Mouse (Mus musculus) hindbrain, embryonic 11.5 days (tissue): ENCODE data around the gene N4bp3. TPM values are rescaled to one million over a fixed set of nuclear protein-coding genes. Genes with fewer than 3 reads are reported as not detected.

Experiments used
- ATAC-seq: fragments of 200-750 bp; cut with Nextera tagmentation; 2 replicates; pipeline ENCODE4 v1.8.0; 2017; ENCODE audit warnings: mild to moderate bottlenecking, moderate TSS enrichment, moderate library complexity; ENCODE audit not compliant: low FRiP score
- DNase-seq: peaks from one replicate; pipeline ENCODE4 v3.0.0-alpha.2; 2015; ENCODE audit warnings: low spot score
- H3K27ac ChIP-seq: fragments of 300-500 bp; sonication (generic); 2 replicates; pipeline ENCODE4 v1.5.1; 2014; ENCODE audit warnings: mild to moderate bottlenecking, low read depth, low read length
- H3K27me3 ChIP-seq: fragments of 300-500 bp; sonication (generic); 2 replicates; pipeline ENCODE4 v1.6.1; 2014; ENCODE audit warnings: mild to moderate bottlenecking, low read length, moderate library complexity, mixed read lengths; ENCODE audit not compliant: control insufficient read depth, insufficient read depth
- H3K36me3 ChIP-seq: fragments of 300-500 bp; sonication (generic); 2 replicates; pipeline ENCODE4 v1.6.1; 2014; ENCODE audit warnings: mild to moderate bottlenecking, low read length, moderate library complexity, mixed read lengths; ENCODE audit not compliant: control insufficient read depth, insufficient read depth
- H3K4me1 ChIP-seq: fragments of 300-500 bp; sonication (generic); replicated peaks from 2 replicates; pipeline ENCODE4 v1.6.1; 2014; ENCODE audit warnings: low read length, mixed read lengths; ENCODE audit not compliant: control insufficient read depth, insufficient read depth
- H3K4me2 ChIP-seq: fragments of 300-500 bp; sonication (generic); replicated peaks from 2 replicates; pipeline ENCODE4 v1.6.1; 2014; ENCODE audit warnings: mild to moderate bottlenecking, low read depth, low read length
- H3K4me3 ChIP-seq: fragments of 300-500 bp; sonication (generic); 2 replicates; pipeline ENCODE4 v1.5.1; 2014; ENCODE audit warnings: low read depth, low read length
- H3K9ac ChIP-seq: fragments of 300-500 bp; sonication (generic); 2 replicates; pipeline ENCODE4 v1.6.1; 2014; ENCODE audit warnings: low read depth, low read length
- H3K9me3 ChIP-seq: fragments of 300-500 bp; sonication (generic); 2 replicates; pipeline ENCODE4 v1.6.1; 2016; ENCODE audit warnings: low read length; ENCODE audit not compliant: control insufficient read depth
- WGBS: fragments of 180-500 bp; shearing (Covaris S2); extraction: QIAGEN DNeasy Blood & Tissue Kit; methylation state at CpG from one replicate; pipeline ENCODE4 v1.1.7; 2014; 5-methylcytosine and 5-hydroxymethylcytosine counted together
- polyA plus RNA-seq: library from polyadenylated mRNA; unstranded; fragments of >200 nt; fragmentation: Nextera tagmentation; extraction: Ambion mirVana; gene quantifications from 2 replicates; pipeline ENCODE4 v1.2.1, GENCODE M21; 2014

Gene N4bp3
- polyA plus RNA-seq, 1 experiment from 2014 or later, result 6.6 TPM

DNA sequence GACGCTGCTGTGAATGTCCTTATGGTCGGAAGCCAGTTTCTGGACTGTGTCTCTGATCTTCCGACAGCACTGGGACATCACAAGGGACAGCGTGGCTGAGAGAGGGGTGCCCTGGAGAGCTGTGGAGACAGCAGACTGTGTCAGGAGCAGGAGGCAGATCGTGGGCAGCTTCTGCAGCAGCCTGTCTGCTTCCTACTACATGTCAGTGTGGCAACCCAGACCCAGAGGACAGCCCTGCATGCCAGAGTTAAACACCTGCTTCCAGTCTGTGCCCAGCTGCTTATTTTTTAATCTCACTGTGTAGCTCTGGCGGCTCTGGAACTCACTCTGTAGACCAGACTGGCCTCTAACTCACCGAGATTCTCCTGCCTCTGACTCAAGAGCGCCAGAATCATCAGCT is 22.7 kb downstream of the N4bp3 start:
- no peak overlapping the region for H3K27ac ChIP-seq
- ATAC-seq (no peak), DNase-seq (no peak)
- no peak overlapping the region for H3K4me3 ChIP-seq
- no peaks in the 10 kb centered on the region for H3K27me3 ChIP-seq
- no peak overlapping the region for H3K4me2 ChIP-seq
- H3K4me1 ChIP-seq, result no peaks in the 10 kb centered on the region
- WGBS, result 93% methylated on average over 8 of the region's 8 CpGs
- H3K9ac ChIP-seq, result no peak overlapping the region
- H3K9me3 ChIP-seq, result no peaks in the 10 kb centered on the region
- peaks cover 18% of the 10 kb centered on the region for H3K36me3 ChIP-seq

DNA sequence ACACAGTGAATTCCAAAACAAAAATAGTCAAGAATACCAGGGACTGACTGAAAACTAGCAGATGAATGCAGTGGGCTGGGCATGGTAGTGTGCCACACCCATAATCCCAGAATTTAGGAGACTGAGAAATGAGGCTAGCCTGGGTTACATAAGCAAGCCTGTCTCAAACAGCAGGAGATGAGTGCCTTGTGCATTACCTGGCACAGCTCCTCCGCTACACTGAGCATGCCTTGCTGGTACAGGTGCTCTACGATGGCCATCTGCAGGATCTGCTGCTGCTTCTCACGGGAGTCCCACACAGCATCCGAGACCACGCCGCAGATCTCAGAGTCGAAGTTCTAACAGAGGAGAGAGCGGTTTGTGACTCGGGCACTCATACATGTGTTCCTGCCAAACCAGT is 23.2 kb downstream of the N4bp3 start:
- DNase-seq (no peak), ATAC-seq (no peak)
- H3K27ac ChIP-seq, result no peak overlapping the region
- no peaks in the 10 kb centered on the region for H3K4me1 ChIP-seq
- H3K9ac ChIP-seq, result no peak overlapping the region
- no peak overlapping the region for H3K4me3 ChIP-seq
- WGBS, result 96% methylated on average over 9 of the region's 9 CpGs
- H3K27me3 ChIP-seq, result no peaks in the 10 kb centered on the region
- peaks cover 18% of the 10 kb centered on the region for H3K36me3 ChIP-seq
- no peak overlapping the region for H3K4me2 ChIP-seq
- H3K9me3 ChIP-seq, result no peaks in the 10 kb centered on the region

DNA sequence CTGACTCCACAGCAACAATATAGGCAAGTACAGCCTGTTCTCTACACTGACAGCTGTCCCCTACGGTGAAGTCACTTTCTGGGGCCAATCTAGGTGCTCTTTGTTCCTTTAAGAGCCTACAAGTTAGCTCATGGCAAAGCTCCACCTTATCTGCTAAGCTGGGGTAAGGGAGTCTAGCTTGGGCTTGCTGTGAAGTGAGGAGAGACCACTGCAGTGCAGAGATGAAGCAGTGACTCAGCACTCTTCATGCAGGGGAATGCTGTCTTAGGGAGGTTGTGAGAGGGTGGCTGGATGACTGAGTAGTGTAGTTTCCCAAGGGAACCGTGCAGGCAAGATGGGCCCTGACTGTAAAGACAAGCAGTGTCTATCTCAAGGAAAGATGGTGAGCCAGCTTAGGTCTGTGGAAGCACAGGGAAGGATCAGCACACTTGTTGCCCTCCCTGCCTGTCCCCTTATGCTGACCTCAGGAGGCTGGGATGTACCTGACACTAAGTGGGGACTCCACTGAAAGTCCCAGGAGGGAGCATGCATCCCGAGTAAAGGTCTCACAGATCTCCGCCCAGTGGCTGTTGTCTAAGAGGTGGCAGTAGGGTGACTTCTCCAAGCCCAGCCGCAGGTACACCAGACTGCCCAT is 25.3 kb downstream of the N4bp3 start:
- 79% methylated on average over 5 of the region's 5 CpGs for WGBS
- H3K9ac ChIP-seq, result 0 out of 2 replicates have a peak overlapping the region, but pooled peaks have one; percentile 4

DNA sequence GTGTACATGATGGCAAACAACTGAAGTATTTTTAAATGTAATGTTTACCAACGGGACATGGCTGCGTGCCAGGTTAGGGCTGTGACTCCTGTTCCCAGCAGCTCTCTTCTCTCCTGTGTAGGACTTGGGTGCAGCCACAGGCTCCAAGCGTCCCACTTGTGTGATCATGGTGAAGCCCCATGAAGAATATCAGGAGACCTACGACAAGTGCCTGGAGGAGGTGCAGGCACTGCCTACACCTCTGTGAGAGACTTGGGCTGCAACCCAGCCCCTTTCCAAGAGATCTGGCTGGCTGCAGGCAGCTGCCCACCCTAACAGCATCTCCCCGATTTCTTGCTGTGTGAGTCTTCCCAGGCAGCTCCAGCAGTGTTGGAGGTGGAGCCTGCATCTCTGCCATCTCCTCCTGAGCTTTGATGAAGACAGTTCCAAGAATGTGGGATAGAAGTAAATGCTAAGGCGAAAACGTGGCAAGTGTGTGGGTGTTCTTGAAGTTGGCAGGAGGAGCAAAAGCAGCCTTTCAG is 27.6 kb downstream of the N4bp3 start:
- WGBS, result 92% methylated on average over 7 of the region's 7 CpGs
- H3K9ac ChIP-seq, result no peak overlapping the region
- no peaks in the 10 kb centered on the region for H3K9me3 ChIP-seq
- no peak overlapping the region for H3K27ac ChIP-seq
- no peak for DNase-seq
- no peak for ATAC-seq
- H3K4me3 ChIP-seq, result no peak overlapping the region
- H3K4me2 ChIP-seq, result no peak overlapping the region
- H3K36me3 ChIP-seq, result peaks cover 18% of the 10 kb centered on the region
- no peaks in the 10 kb centered on the region for H3K4me1 ChIP-seq
- no peaks in the 10 kb centered on the region for H3K27me3 ChIP-seq

More for the DNA sequence above, 25.3 kb downstream of the N4bp3 start:
- no peak for DNase-seq
- H3K4me2 ChIP-seq, result no peak overlapping the region
- peaks cover 18% of the 10 kb centered on the region for H3K36me3 ChIP-seq
- no peaks in the 10 kb centered on the region for H3K9me3 ChIP-seq
- H3K27me3 ChIP-seq, result no peaks in the 10 kb centered on the region
- ATAC-seq, result no peak
- H3K4me3 ChIP-seq, result no peak overlapping the region
- H3K27ac ChIP-seq, result no peak overlapping the region
- H3K4me1 ChIP-seq, result no peaks in the 10 kb centered on the region

GRCm38 (mm10) chr11:51621776-51622175 is 28.9 kb downstream of the N4bp3 start:
- WGBS, result 98% methylated on average over 2 of the region's 2 CpGs
- Histone ChIP-seq H3K27ac (no peak overlapping the region), H3K4me1 (no peaks in the 10 kb centered on the region), H3K27me3 (no peaks in the 10 kb centered on the region), H3K4me2 (no peak overlapping the region), H3K9me3 (no peaks in the 10 kb centered on the region), H3K36me3 (peaks cover 16% of the 10 kb centered on the region), H3K4me3 (no peak overlapping the region), H3K9ac (no peak overlapping the region)
- DNase-seq, result no peak
- no peak for ATAC-seq

DNA sequence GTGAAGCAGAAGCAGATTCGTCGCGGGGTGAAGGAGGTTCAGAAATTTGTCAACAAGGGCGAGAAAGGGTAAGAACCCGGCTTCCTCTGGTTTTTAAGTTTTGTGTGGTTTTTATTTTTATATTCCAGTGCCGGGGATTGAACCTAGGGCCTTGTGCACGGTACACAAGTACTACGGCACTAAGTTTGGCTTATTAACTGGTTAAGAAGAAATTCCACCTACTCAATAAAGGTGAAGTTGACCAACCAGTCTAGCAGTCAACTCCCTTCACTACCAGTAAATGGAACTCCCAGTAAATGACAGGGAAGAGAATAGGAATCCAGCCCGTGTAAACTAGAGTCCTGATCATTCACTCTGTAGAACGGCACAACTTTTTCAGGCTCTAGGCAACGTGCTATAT is 30.6 kb downstream of the N4bp3 start:
- Histone ChIP-seq H3K4me1 (no peaks in the 10 kb centered on the region), H3K27me3 (no peaks in the 10 kb centered on the region), H3K9me3 (no peaks in the 10 kb centered on the region), H3K4me2 (peak overlapping the region; percentile 53), H3K9ac (peak overlapping the region; percentile 62), H3K4me3 (peak overlapping the region; percentile 78), H3K27ac (no peak overlapping the region), H3K36me3 (peaks cover 13% of the 10 kb centered on the region)
- DNase-seq (no peak), ATAC-seq (no peak)
- WGBS, result 3% methylated on average over 11 of the region's 11 CpGs

DNA sequence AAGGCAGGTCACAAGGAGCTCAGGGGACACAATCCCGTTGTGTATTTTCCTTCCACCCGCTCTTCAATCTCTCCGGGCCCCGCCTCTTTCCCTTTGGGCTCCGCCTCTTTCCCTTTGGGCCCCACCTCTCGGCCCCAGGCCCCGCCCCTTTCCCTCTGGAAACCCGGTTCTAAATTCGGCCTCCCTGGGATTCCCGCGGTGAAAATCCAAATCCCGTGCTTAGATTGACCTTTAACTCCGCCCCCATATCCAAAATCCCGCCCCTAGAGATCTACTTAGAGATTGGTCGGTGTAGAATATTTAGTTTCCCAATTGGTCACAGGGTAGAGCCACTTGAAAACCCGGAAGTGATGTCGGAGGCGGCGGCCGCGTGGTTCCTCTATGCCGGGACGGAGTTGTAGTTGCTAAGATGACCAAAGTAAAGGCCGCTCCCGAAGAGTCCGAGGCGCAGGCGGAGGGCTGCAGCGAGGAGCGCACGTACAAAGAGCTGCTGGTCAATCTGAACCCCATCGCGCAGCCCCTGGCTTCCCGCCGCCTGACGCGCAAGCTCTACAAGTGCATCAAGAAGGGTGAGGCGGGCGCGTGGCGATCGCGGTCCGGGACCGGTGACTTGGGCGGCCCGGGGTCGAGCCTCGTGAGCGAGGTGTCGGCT is 31.1 kb downstream of the N4bp3 start, which contains the start of gene Nhp2:
Gene Nhp2 (plus strand): TSS at position 327 of the 652 bp plus-strand sequence.
- H3K4me3 ChIP-seq, result peak within 1 kb of the TSS; percentile 78
- peak within 1 kb of the TSS; percentile 62 for H3K9ac ChIP-seq
- under 1% methylated on average over 51 of the region's 51 CpGs for WGBS
- H3K9me3 ChIP-seq, result no peaks in the 10 kb centered on the region
- H3K4me2 ChIP-seq, result peak within 1 kb of the TSS; percentile 53
- H3K27ac ChIP-seq, result no peak within 1 kb of the TSS
- H3K36me3 ChIP-seq, result peaks cover 9% of the 10 kb centered on the region
- H3K27me3 ChIP-seq, result no peaks in the 10 kb centered on the region
- peak; percentile 97 for DNase-seq
- H3K4me1 ChIP-seq, result no peaks in the 10 kb centered on the region
- peak; percentile 96 for ATAC-seq

DNA sequence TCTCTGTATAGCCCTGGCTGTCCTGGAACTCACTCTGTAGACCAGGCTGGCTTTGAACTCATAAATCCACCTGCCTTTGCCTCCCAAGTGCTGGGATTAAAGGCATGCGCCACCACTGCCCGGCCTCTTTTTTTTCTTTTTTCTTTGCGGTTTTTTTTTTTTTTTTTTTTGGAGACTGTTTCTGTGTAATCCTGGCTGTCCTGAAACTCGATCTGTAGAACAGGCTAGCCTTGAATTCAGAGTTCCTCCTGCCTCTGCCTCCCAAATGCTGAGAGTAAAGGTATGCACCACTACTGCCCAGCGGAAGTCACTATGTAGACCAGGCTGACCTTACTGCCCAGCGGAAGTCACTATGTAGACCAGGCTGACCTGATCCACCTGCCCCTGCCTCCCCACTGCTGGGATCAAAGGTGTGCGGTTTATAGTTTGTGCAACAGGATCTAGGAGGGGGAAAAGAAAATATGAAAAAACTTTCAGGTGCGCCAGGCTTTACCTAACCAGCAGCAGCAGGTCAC is 31.7 kb downstream of the N4bp3 start:
- H3K9ac ChIP-seq, result no peak overlapping the region
- 61% methylated on average over 8 of the region's 8 CpGs for WGBS
- H3K9me3 ChIP-seq, result no peaks in the 10 kb centered on the region
- no peaks in the 10 kb centered on the region for H3K27me3 ChIP-seq
- no peak overlapping the region for H3K27ac ChIP-seq
- no peaks in the 10 kb centered on the region for H3K4me1 ChIP-seq
- peaks cover 5% of the 10 kb centered on the region; the same call in 1 of the 2 replicates for H3K36me3 ChIP-seq
- H3K4me2 ChIP-seq, result peak overlapping the region; percentile 53
- ATAC-seq, result peak; percentile 63
- H3K4me3 ChIP-seq, result peak overlapping the region; percentile 78
- no peak for DNase-seq
